Mouse (Mus musculus) cerebellum, adult 2 months (tissue): Measurements from ENCODE around the gene Rbm17.
"Not testable (repeated sequence)": the region's sequence is repeated elsewhere in the genome, so short reads cannot be mapped to it uniquely, and the experiment has no call there.

Experiments used
- CTCF ChIP-seq: fragments of 200-500 bp; IDR thresholded peaks from 2 replicates; pipeline ENCODE4 v1.5.1; 2011; ENCODE audit warnings: low read depth, mild to moderate bottlenecking, control low read depth, low read length, moderate library complexity, borderline replicate concordance; ENCODE audit not compliant: insufficient read depth
- POLR2A ChIP-seq: fragments of 200-500 bp; IDR thresholded peaks from 2 replicates; pipeline ENCODE4 v1.6.1; 2011; ENCODE audit warnings: low read length, control low read depth, borderline replicate concordance; ENCODE audit not compliant: insufficient read depth

DNA sequence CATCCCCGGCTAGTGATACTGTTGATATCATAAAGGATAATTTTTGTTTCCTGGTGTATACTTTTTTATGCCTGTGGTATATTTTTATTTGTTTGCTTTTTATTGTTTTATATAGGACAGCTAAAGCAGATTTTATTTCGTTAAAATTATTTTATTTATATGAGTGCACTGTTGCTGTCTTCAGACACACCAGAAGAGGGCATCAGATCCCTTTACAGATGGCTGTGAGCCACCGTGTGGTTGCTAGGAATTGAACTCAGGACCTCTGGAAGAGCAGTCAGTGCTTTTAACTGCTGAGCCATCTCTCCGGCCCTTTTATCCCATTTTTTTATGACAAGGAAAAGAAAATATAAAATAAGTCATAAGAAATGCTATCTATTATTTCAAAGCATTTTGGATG lies 2.8 kb upstream of the Rbm17 start:
- not testable (repeated sequence) for TF ChIP-seq CTCF, POLR2A
